Mouse (Mus musculus) neural tube, embryonic 11.5 days (tissue): ENCODE measurements at regions not wholly inside any gene's neighbourhood (a gene's known extent, or its start where the extent isn't known, plus 50 kb on each side); places are given as distances from the start of the nearest gene placed in this dataset.

Experiments
- ATAC-seq: fragments of 200-750 bp; cut with Nextera tagmentation; 2 replicates; pipeline ENCODE4 v1.8.0; 2017; ENCODE audit warnings: moderate number of reproducible peaks, mild to moderate bottlenecking, moderate TSS enrichment, moderate library complexity; ENCODE audit not compliant: insufficient read depth, low FRiP score, low TSS enrichment
- DNase-seq: peaks from one replicate; pipeline ENCODE4 v3.0.0-alpha.2; 2015; ENCODE audit warnings: low spot score
- H3K27ac ChIP-seq: fragments of 300-500 bp; sonication (generic); 2 replicates; pipeline ENCODE4 v1.5.1; 2014; ENCODE audit warnings: low read depth, mild to moderate bottlenecking, low read length
- H3K27me3 ChIP-seq: fragments of 300-500 bp; sonication (generic); 2 replicates; pipeline ENCODE4 v1.6.1; 2014; ENCODE audit warnings: mild to moderate bottlenecking, low read length, mixed read lengths; ENCODE audit not compliant: control insufficient read depth, insufficient read depth
- H3K36me3 ChIP-seq: fragments of 300-500 bp; sonication (generic); 2 replicates; pipeline ENCODE4 v1.6.1; 2014; ENCODE audit warnings: mild to moderate bottlenecking, low read length, moderate library complexity, mixed read lengths; ENCODE audit not compliant: control insufficient read depth, insufficient read depth
- H3K4me1 ChIP-seq: fragments of 300-500 bp; sonication (generic); 2 replicates; pipeline ENCODE4 v1.6.1; 2014; ENCODE audit warnings: low read length, mixed read lengths; ENCODE audit not compliant: control insufficient read depth, insufficient read depth
- H3K4me2 ChIP-seq: fragments of 300-500 bp; sonication (generic); 2 replicates; pipeline ENCODE4 v1.6.1; 2014; ENCODE audit warnings: low read depth, mild to moderate bottlenecking, moderate library complexity
- H3K4me3 ChIP-seq: fragments of 300-500 bp; sonication (generic); 2 replicates; pipeline ENCODE4 v1.5.1; 2014; ENCODE audit warnings: low read depth, low read length
- H3K9ac ChIP-seq: fragments of 300-500 bp; sonication (generic); 2 replicates; pipeline ENCODE4 v1.6.1; 2014; ENCODE audit warnings: mild to moderate bottlenecking, low read length
- H3K9me3 ChIP-seq: fragments of 300-500 bp; sonication (generic); 2 replicates; pipeline ENCODE4 v1.6.1; 2016; ENCODE audit warnings: low read length; ENCODE audit not compliant: control insufficient read depth
- WGBS: fragments of 180-500 bp; shearing (Covaris S2); extraction: QIAGEN DNeasy Blood & Tissue Kit; methylation state at CpG from one replicate; pipeline ENCODE4 v1.1.7; 2014; 5-methylcytosine and 5-hydroxymethylcytosine counted together

DNA sequence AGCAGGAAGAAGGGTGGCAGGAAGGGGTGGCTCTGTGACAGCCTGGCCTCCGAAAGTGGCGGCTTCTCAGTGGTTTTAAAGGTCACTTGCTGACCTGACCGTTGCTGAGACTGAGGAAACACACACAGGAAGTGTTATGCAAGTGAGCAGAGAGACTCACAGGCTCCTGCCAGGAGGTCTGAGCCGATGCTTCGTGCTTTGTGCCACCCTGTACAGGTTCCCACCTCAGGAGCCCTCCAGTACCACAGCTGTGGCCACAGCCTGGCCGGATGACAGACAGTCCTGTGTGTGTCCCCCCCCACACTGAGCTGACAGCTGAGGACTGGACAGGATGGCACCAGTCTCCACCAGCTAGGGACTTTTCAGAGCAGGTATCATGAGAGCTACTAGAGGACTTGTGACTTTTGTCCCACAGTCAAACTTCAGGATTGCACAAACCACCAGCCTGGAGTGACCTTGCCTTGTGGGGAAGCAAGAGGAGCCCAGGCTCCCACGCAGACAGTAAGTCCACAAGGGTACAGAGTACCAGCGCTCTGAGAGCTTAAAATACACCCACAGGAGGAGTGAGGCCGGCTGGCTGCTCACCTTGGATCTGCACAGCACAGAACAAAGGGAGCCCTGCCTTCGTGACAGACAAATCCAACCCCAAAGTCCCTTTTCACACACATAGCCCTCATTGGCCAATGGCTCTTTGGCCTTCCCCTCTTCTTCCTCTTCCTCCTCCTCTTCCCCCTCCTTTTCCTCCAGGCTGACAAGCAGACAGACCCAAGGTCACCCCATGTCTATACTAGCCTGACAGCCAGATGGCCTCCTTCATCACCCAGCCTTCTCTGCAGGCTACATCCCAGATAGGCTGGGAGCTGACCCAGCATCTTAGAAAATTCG lies 158.1 kb upstream of the Rreb1 start:
- DNase-seq (no peak), ATAC-seq (no peak)
- no peak overlapping the region for H3K4me3 ChIP-seq
- no peak overlapping the region for H3K4me2 ChIP-seq
- H3K36me3 ChIP-seq = no peaks in the 10 kb centered on the region
- no peaks in the 10 kb centered on the region for H3K4me1 ChIP-seq
- no peak overlapping the region for H3K27ac ChIP-seq
- H3K9ac ChIP-seq = no peak overlapping the region
- 67% methylated on average over 11 of the region's 11 CpGs for WGBS
- no peaks in the 10 kb centered on the region for H3K9me3 ChIP-seq
- H3K27me3 ChIP-seq = no peaks in the 10 kb centered on the region

DNA sequence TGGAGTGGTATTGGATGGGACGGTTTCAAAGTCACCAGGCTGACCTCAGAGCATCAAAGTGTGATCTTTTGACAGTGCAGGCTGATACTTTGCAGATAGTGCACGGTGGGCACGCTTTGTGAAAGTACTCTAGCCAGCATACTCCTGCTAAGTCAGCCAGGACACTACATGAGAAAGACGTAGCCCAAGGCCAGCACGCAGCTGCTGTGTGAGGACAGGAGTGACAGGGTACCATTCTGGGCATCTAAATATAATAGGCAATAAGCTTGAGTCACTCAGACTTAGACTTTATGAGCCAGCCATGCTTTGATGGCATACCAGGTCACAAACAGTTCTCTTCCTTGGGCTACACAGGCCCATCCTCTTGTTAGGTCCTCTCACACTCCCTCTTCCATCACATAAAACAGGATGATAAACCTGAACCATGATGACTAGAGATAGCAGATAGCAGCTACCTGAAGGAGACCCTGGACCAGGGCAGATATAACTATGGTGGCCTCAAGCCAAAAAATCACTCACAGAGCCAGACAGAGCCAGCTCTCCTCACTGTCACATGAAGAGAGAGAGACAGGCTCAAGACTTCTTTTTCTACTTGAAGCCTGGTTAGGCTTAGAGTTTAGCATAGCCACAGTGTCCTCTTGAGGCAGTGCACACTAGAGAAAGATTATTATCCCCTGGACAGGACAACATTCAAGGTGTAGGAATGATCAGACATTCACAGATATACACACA lies 156.7 kb upstream of the Rreb1 start:
- no peak for ATAC-seq
- no peak overlapping the region for H3K4me2 ChIP-seq
- H3K27me3 ChIP-seq = no peaks in the 10 kb centered on the region
- H3K36me3 ChIP-seq = no peaks in the 10 kb centered on the region
- no peaks in the 10 kb centered on the region for H3K4me1 ChIP-seq
- no peak overlapping the region for H3K27ac ChIP-seq
- 91% methylated on average over 5 of the region's 5 CpGs for WGBS
- no peak for DNase-seq
- H3K4me3 ChIP-seq = no peak overlapping the region
- no peaks in the 10 kb centered on the region for H3K9me3 ChIP-seq
- no peak overlapping the region for H3K9ac ChIP-seq

DNA sequence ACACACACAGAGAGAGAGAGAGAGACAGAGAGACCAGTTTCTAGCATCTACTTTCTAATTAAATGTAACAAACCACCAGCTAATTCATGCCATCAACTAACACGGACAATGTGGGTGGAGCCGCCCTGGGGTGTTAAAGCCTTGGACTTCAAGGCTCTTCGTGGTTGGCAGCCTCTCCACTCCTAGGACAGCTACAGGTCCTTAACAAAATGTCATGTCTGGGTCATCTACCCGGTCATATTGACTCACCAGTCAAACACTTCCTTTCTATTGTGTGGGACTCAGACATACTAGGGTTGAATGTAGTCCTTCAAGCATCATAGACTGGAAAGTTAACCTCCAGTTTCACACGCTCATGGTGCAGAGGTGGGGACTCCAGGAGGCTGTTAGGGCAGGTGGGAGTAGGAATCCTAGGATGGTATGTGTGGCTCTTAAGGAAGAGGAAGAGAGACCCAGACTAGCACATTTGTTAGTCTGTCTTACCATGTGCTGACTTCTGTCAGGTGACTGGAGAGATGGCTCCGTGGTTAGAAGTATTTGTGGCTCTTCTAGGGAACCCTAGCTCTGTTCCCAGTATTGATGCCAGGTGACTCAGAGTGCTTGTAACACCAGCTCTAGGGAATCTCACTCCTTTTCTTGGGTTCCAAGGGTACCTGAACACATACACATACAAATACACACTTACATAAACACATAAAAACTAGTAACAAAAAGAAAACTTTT lies 155.7 kb upstream of the Rreb1 start:
- Histone ChIP-seq H3K9ac (no peak overlapping the region), H3K9me3 (no peaks in the 10 kb centered on the region)
- 82% methylated on average over 6 of the region's 6 CpGs for WGBS

DNA sequence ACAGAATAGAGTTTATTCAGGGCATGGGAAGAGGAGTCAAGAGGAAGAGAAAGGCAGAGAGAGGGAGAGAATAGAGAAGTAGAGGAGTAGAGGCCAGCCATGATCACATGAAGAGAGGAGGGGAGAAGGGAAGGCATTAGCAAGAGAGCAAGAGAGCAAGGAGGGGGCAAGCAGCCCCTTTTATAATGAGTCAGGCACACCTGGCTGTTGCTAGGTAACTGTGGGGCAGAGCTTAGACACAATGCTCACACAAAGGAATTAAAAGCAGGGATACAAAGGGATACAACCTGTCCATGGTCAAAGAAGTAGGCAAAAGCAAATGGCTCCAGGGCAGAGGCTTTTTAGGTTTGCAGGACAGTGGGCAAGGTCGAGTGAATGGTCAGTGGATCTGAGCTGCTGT lies 153.5 kb upstream of the Rreb1 start:
- no peaks in the 10 kb centered on the region for H3K4me1 ChIP-seq
- WGBS = 68% methylated on average over 1 of the region's 1 CpGs
- ATAC-seq = no peak
- DNase-seq = no peak
- H3K9me3 ChIP-seq = no peaks in the 10 kb centered on the region
- no peak overlapping the region for H3K27ac ChIP-seq
- H3K27me3 ChIP-seq = no peaks in the 10 kb centered on the region
- no peak overlapping the region for H3K9ac ChIP-seq
- no peak overlapping the region for H3K4me3 ChIP-seq
- no peak overlapping the region for H3K4me2 ChIP-seq
- no peaks in the 10 kb centered on the region for H3K36me3 ChIP-seq

More for the DNA sequence above, 155.7 kb upstream of the Rreb1 start:
- H3K27ac ChIP-seq = no peak overlapping the region
- DNase-seq = no peak
- ATAC-seq = no peak
- H3K36me3 ChIP-seq = no peaks in the 10 kb centered on the region
- no peaks in the 10 kb centered on the region for H3K27me3 ChIP-seq
- no peak overlapping the region for H3K4me2 ChIP-seq
- H3K4me1 ChIP-seq = no peaks in the 10 kb centered on the region
- no peak overlapping the region for H3K4me3 ChIP-seq

DNA sequence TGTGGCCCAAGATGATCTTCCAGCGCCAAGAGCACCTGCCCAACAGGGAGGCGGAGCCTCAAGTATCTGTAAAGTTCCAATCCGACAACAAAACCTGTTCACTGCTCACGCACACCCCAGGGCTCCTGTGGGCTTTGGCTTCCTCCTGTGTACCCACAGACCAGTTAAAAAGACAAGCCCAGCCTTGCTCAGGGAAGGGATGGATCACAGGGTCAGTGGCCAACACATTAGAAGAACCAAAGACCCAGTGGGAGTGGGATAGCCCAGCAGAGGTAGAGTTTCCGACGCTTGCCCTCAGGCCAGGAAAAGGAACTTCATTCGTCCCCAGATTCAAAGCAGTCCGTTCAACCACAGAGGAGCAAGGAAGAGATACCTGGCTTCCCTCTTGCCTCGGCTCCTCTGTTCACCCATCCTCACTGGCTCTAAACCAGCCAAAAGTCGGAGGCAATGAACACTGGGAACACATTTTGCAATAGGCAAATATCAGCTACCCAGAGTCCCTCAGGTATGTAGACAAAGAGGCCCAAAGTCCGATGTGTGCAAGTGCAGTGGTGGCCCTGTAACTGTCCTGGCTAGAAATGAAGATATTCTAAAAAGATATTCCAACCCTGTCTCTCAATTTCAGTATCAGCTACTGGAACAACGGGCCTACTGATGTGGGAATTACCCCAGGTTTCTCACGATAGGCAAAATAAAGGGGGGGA lies 152.5 kb upstream of the Rreb1 start:
- H3K4me2 ChIP-seq = no peak overlapping the region
- no peaks in the 10 kb centered on the region for H3K4me1 ChIP-seq
- H3K9me3 ChIP-seq = no peaks in the 10 kb centered on the region
- no peak for DNase-seq
- 93% methylated on average over 13 of the region's 13 CpGs for WGBS
- H3K9ac ChIP-seq = no peak overlapping the region
- H3K36me3 ChIP-seq = no peaks in the 10 kb centered on the region
- no peak overlapping the region for H3K4me3 ChIP-seq
- H3K27me3 ChIP-seq = no peaks in the 10 kb centered on the region
- ATAC-seq = no peak
- H3K27ac ChIP-seq = no peak overlapping the region

DNA sequence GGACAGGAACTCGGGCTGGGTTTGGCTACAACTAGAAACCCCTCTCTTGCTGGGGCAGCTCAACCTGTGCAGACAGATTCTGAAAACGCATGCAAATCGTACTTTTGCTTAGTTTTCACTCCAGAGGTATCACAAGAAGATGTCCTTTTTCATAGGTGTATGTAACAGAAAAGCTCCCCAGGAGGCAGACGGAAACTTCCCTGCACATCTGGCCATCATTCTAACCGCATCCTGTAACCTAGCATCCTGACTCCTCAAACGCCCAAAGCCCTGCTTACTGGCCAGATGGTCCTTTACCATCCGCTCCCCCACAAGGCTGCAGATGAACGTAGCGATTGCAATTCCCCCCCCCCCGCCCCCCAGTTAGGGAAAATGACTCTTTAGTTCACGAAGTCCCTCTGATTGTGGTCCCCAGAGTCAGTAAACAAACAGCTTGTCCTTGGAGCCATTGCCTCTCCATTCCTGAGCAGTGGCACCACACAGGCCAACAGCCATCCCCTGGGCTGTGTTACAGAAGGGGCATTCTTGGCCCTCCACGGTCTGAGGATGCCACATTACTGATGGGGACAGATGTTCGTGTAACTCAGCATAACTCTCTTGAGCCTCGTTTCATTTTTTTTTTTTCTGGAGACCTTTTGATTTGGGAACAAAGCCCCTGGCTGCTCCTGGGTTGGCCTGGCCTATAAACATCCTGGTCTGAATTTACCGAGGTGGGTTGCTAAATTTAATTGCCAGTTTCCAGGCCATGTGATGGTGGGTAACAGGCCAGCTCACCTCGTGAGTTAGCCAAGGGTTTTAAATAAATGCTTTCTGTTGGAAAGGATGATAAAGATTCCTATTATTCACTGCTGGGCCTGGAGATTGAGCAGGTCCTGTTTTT lies 149.6 kb upstream of the Rreb1 start:
- no peak for DNase-seq
- Histone ChIP-seq H3K9ac (no peak overlapping the region), H3K4me2 (no peak overlapping the region), H3K9me3 (no peaks in the 10 kb centered on the region), H3K4me1 (no peaks in the 10 kb centered on the region), H3K36me3 (no peaks in the 10 kb centered on the region), H3K27ac (no peak overlapping the region), H3K27me3 (no peaks in the 10 kb centered on the region), H3K4me3 (no peak overlapping the region)
- 63% methylated on average over 16 of the region's 16 CpGs for WGBS
- ATAC-seq = no peak

DNA sequence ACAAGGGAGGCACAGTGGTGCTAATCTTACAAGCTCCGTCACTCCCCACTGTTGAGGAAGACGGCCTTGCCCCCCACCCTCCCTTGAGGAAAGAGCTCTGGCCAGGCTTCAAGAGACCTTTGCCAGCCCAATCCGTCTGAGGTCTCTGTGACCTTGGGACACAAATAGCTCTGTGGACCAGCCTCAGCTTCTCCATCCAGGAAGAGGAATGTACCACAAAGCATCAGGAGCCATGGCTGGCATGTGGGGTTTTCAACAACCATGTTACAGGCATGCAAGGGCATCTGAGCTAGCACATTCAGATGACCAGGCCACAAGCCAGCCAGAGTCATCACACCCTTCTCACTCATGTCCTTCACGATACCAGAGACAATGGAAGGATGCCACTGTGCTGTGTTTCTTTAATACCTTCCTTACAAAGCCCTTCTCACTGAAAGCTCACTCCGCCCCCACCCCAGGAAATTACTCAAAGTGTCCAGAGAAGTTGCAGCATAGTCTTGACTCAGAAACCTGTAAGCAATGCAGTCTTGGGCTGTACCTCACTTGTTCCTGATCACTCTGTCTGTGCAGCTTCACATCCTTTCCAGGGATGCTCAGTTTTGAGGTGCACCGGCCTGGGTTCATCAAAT lies 148.8 kb upstream of the Rreb1 start:
- Histone ChIP-seq H3K9ac (no peak overlapping the region), H3K27ac (no peak overlapping the region), H3K36me3 (no peaks in the 10 kb centered on the region), H3K9me3 (no peaks in the 10 kb centered on the region), H3K4me3 (no peak overlapping the region), H3K4me1 (no peaks in the 10 kb centered on the region), H3K4me2 (no peak overlapping the region), H3K27me3 (no peaks in the 10 kb centered on the region)
- ATAC-seq (no peak), DNase-seq (no peak)
- WGBS = 70% methylated on average over 6 of the region's 6 CpGs
